Mouse (Mus musculus) kidney, embryonic 15.5 days (tissue): ENCODE data around the gene Mpc1. TPM values are rescaled to one million over a fixed set of nuclear protein-coding genes. Genes with fewer than 3 reads are reported as not detected.

ENCODE experiments used
- ATAC-seq: fragments of 200-750 bp; cut with Nextera tagmentation; replicated peaks from 2 replicates; pipeline ENCODE4 v1.8.0; 2017; ENCODE audit warnings: moderate TSS enrichment; ENCODE audit not compliant: low FRiP score
- H3K27ac ChIP-seq: fragments of 300-500 bp; sonication (generic); 2 replicates; pipeline ENCODE4 v1.5.1; 2015; ENCODE audit warnings: mild to moderate bottlenecking, inconsistent platforms
- H3K27me3 ChIP-seq: fragments of 300-500 bp; sonication (generic); 2 replicates; pipeline ENCODE4 v1.6.1; 2015; ENCODE audit warnings: inconsistent platforms
- H3K36me3 ChIP-seq: fragments of 300-500 bp; sonication (generic); 2 replicates; pipeline ENCODE4 v1.6.1; 2015; ENCODE audit warnings: inconsistent platforms
- H3K4me1 ChIP-seq: fragments of 300-500 bp; sonication (generic); 2 replicates; pipeline ENCODE4 v1.6.1; 2015; ENCODE audit warnings: inconsistent platforms
- H3K4me2 ChIP-seq: fragments of 300-500 bp; sonication (generic); 2 replicates; pipeline ENCODE4 v1.6.1; 2015; ENCODE audit warnings: moderate library complexity, mild to moderate bottlenecking, inconsistent platforms
- H3K4me3 ChIP-seq: fragments of 300-500 bp; sonication (generic); replicated peaks from 2 replicates; pipeline ENCODE4 v1.5.1; 2015; ENCODE audit warnings: mild to moderate bottlenecking, inconsistent platforms
- H3K9ac ChIP-seq: fragments of 300-500 bp; sonication (generic); 2 replicates; pipeline ENCODE4 v1.6.1; 2015; ENCODE audit warnings: mild to moderate bottlenecking, inconsistent platforms
- H3K9me3 ChIP-seq: fragments of 300-500 bp; sonication (generic); replicated peaks from 2 replicates; pipeline ENCODE4 v1.6.1; 2016; ENCODE audit warnings: inconsistent platforms
- WGBS: fragments of 180-500 bp; shearing (Covaris S2); methylation state at CpG from one replicate; pipeline ENCODE4 v1.1.7; 2015; ENCODE audit warnings: mixed read lengths; 5-methylcytosine and 5-hydroxymethylcytosine counted together
- polyA plus RNA-seq: library from polyadenylated mRNA; unstranded; fragments of >200 nt; fragmentation: Nextera tagmentation; extraction: Ambion mirVana; gene quantifications from 2 replicates; pipeline ENCODE4 v1.2.1, GENCODE M21; 2015

Mpc1 gene
- 165 and 179 TPM in 2 replicates for polyA plus RNA-seq

DNA sequence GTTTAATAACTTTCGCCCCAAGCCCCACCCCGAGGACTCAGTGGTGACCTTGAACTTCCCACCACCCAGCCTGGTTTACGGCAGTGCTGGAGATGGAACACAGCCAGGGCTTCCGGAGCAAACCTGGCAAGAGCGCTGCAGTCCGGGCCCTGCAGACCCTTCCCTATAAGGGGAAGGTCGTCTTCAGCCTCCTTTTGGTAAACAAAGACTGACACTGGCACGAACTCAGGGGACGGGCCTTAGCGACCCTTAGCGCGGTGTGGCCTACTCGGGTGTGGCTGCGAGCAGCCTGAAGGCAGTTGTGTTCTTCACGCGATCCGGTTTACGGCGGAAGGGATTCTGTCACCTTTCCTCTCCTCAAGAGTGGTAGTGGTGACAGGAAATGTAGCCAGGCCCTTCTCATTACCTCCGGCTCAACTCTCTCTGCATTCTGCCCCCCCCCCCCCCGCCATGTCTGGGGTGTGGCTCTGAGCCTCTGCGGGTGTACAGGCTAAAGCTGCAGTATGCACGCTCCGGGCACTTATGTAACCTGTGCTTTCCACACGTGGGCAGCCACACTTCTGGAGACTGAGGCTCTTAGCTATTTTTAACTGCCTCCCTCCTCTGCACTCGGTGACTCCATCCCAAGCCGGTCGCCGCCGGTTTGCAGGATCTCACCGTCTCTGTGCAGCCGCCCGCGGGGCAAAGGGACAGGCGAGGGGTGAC lies at the start of gene Mpc1:
Gene Mpc1 (plus strand): TSS at position 84 of the 705 bp plus-strand sequence.
- Histone ChIP-seq H3K27me3 (no peaks in the 10 kb centered on the region), H3K9ac (peak within 1 kb of the TSS; percentile 81), H3K9me3 (no peaks in the 10 kb centered on the region), H3K27ac (peak within 1 kb of the TSS; percentile 95), H3K4me3 (peak within 1 kb of the TSS; percentile 79), H3K4me2 (peak within 1 kb of the TSS; percentile 90), H3K4me1 (peaks cover 18% of the 10 kb centered on the region), H3K36me3 (no peaks in the 10 kb centered on the region)
- ATAC-seq = peak; percentile 77
- WGBS = under 1% methylated on average over 33 of the region's 35 CpGs

- 49% methylated on average over 15 of the region's 15 CpGs for WGBS
- H3K36me3 ChIP-seq = no peaks in the 10 kb centered on the region
- no peak overlapping the region for H3K9ac ChIP-seq
- no peak overlapping the region for H3K27ac ChIP-seq
- no peak overlapping the region for H3K4me2 ChIP-seq
- ATAC-seq = no peak
- H3K27me3 ChIP-seq = no peaks in the 10 kb centered on the region
- H3K4me3 ChIP-seq = no peak overlapping the region
- no peaks in the 10 kb centered on the region for H3K9me3 ChIP-seq
- H3K4me1 ChIP-seq = 0 out of 2 replicates have a peak, but pooled peaks cover 11% of the 10 kb centered on the region
Measured at GRCm38 (mm10) chr17:8233618-8234214, 49.0 kb upstream of the Mpc1 start.

GRCm38 (mm10) chr17:8234537-8234936 lies 48.2 kb upstream of the Mpc1 start:
- no peak for ATAC-seq
- H3K27ac ChIP-seq = no peak overlapping the region
- no peak overlapping the region for H3K4me3 ChIP-seq
- H3K27me3 ChIP-seq = no peaks in the 10 kb centered on the region
- no peaks in the 10 kb centered on the region for H3K9me3 ChIP-seq
- WGBS = 83% methylated on average over 4 of the region's 4 CpGs
- H3K9ac ChIP-seq = no peak overlapping the region
- no peak overlapping the region for H3K4me2 ChIP-seq
- H3K4me1 ChIP-seq = 0 out of 2 replicates have a peak, but pooled peaks cover 9% of the 10 kb centered on the region
- no peaks in the 10 kb centered on the region for H3K36me3 ChIP-seq

DNA sequence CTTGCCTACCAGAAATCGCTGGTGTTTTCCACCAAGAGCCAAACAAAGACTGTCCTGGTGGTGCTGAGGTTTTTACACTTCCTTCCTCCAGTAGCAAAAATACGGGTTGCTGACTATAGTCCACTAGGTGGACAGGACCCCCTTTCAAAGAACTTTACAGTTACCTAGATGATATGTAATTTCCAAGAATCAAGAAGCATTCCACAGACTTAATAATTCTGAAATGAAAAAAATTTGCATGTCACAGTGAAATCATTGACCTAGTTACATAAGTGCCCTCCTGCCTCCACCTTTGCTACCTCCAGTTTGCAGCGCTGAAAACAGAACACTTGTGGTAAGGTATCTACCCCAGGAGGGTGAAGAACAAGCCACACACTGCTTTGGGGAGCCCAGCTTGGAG lies 47.0 kb upstream of the Mpc1 start, which contains the start of gene Ccr6:
Gene Ccr6 (plus strand): TSS at position 301 of the 400 bp plus-strand sequence.
- H3K27me3 ChIP-seq = no peaks in the 10 kb centered on the region
- H3K4me2 ChIP-seq = no peak within 1 kb of the TSS
- ATAC-seq = no peak
- H3K4me1 ChIP-seq = 0 out of 2 replicates have a peak, but pooled peaks cover 9% of the 10 kb centered on the region
- no peaks in the 10 kb centered on the region for H3K9me3 ChIP-seq
- 74% methylated on average over 3 of the region's 3 CpGs for WGBS
- H3K27ac ChIP-seq = no peak within 1 kb of the TSS
- H3K9ac ChIP-seq = no peak within 1 kb of the TSS
- H3K4me3 ChIP-seq = no peak within 1 kb of the TSS
- no peaks in the 10 kb centered on the region for H3K36me3 ChIP-seq

DNA sequence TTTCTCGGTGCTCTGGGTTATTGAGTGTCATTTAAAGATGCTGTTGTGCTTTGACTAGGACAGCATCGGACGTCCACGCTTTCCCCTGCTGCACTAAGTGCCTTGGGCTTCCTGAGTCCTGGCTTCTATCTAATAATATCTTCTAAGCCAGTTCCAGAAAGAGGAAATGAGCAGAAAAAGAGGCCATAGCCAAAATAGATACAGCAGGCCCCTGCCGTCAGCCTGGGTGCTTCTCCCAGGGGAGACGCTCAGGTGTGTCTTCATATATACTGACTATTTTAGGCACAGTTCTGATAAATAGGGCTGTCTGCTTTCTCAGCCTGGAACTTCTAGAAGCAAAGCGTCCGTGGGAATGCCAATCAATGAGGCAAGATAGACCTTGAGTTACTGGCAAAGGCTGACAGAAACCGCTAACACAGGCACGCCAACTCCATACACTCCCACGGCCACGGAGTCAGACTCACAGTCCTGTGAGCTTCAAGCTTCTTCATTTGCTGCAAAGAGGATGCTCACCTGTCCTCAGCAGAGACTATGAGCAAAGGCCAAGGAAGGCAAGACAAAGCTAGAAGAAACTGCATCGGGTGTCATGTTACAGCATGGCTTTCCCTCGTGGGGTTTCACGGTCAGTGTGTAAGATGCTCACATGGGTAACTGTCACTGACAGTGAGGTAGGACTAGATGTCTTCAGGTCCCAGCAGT lies 44.5 kb upstream of the Mpc1 start:
- Histone ChIP-seq H3K27me3 (no peaks in the 10 kb centered on the region), H3K27ac (no peak overlapping the region), H3K9me3 (no peaks in the 10 kb centered on the region), H3K4me1 (0 out of 2 replicates have a peak, but pooled peaks cover 9% of the 10 kb centered on the region), H3K4me3 (no peak overlapping the region), H3K36me3 (no peaks in the 10 kb centered on the region), H3K9ac (no peak overlapping the region), H3K4me2 (no peak overlapping the region)
- no peak for ATAC-seq
- 67% methylated on average over 15 of the region's 15 CpGs for WGBS

GRCm38 (mm10) chr17:8239561-8239960 lies 43.1 kb upstream of the Mpc1 start:
- H3K9me3 ChIP-seq = no peaks in the 10 kb centered on the region
- WGBS = 80% methylated on average over 3 of the region's 3 CpGs
- no peaks in the 10 kb centered on the region for H3K4me1 ChIP-seq
- no peak overlapping the region for H3K4me2 ChIP-seq
- H3K36me3 ChIP-seq = no peaks in the 10 kb centered on the region
- no peak overlapping the region for H3K9ac ChIP-seq
- H3K4me3 ChIP-seq = no peak overlapping the region
- H3K27ac ChIP-seq = no peak overlapping the region
- H3K27me3 ChIP-seq = no peaks in the 10 kb centered on the region
- no peak for ATAC-seq

DNA sequence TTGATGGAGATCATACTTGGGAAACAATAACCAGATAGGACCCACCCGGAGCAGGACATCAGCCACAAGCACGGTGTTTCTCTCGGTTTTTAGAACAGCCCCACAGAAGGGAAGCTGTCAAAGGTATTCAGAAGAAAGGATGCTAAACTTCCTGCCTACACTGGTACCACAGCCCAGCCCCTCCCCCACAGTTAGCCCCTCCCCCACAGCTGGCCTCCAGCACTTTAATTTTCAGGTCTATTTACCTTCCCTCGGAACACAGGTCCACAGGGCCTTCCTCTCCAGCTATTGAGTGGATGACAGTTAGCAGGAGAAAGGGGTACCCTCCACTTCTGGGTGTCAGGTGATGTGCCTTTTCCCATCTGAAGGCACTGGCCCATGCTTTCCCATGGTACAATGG lies 42.2 kb upstream of the Mpc1 start:
- Histone ChIP-seq H3K9me3 (no peaks in the 10 kb centered on the region), H3K9ac (no peak overlapping the region), H3K4me2 (no peak overlapping the region), H3K4me3 (no peak overlapping the region), H3K27me3 (no peaks in the 10 kb centered on the region), H3K4me1 (no peaks in the 10 kb centered on the region), H3K27ac (no peak overlapping the region), H3K36me3 (no peaks in the 10 kb centered on the region)
- no peak for ATAC-seq
- WGBS = 64% methylated on average over 4 of the region's 4 CpGs

- WGBS = 56% methylated on average over 12 of the region's 12 CpGs
- H3K4me3 ChIP-seq = no peak overlapping the region
- H3K4me1 ChIP-seq = no peaks in the 10 kb centered on the region
- H3K27ac ChIP-seq = no peak overlapping the region
- H3K9me3 ChIP-seq = no peaks in the 10 kb centered on the region
- no peak overlapping the region for H3K9ac ChIP-seq
- ATAC-seq = no peak
- no peaks in the 10 kb centered on the region for H3K36me3 ChIP-seq
- no peaks in the 10 kb centered on the region for H3K27me3 ChIP-seq
- no peak overlapping the region for H3K4me2 ChIP-seq
Measured at GRCm38 (mm10) chr17:8241645-8242044, 41.1 kb upstream of the Mpc1 start.

DNA sequence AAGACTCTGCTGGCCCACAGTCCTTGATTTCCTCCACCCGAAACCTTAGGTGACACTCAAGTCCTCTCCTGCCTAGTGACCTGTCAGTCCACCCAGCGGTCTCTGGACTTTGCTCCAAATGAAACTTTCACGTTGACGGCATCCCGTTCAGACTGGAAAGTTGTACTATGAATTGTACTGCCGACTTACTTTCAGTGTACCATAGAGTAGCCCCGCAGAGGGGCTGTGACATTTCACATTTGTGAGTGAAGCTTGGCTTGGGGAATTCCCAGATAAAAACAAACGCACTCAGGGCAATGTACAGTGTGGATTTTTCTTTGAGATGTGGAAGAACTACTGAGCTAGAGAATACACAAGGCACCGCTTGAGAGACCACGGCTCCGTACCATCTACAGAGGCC lies 40.5 kb upstream of the Mpc1 start:
- H3K4me2 ChIP-seq = no peak overlapping the region
- H3K36me3 ChIP-seq = no peaks in the 10 kb centered on the region
- no peak overlapping the region for H3K9ac ChIP-seq
- H3K27me3 ChIP-seq = no peaks in the 10 kb centered on the region
- no peaks in the 10 kb centered on the region for H3K4me1 ChIP-seq
- no peaks in the 10 kb centered on the region for H3K9me3 ChIP-seq
- no peak overlapping the region for H3K4me3 ChIP-seq
- no peak overlapping the region for H3K27ac ChIP-seq
- WGBS = 89% methylated on average over 11 of the region's 11 CpGs
- no peak for ATAC-seq

DNA sequence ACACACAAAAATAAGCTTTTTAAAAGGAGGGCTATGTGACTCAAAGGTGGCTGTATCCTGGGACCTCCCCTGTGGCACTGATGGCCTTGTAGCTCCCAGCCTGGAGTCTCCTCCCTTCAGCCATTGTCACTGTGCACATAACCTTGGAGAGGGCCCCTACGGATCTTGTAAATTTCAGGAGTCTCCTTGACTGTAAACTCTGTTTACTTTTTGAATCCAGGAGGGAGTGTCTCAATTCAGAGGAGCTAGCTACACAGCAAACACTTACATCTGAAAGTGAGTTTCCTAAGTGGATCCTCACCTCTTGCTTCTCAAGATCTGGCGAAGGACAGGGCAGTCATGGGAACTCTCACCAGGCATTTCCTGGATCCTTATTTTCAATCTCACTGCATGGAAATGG lies 38.6 kb upstream of the Mpc1 start:
- no peaks in the 10 kb centered on the region for H3K4me1 ChIP-seq
- no peak for ATAC-seq

DNA sequence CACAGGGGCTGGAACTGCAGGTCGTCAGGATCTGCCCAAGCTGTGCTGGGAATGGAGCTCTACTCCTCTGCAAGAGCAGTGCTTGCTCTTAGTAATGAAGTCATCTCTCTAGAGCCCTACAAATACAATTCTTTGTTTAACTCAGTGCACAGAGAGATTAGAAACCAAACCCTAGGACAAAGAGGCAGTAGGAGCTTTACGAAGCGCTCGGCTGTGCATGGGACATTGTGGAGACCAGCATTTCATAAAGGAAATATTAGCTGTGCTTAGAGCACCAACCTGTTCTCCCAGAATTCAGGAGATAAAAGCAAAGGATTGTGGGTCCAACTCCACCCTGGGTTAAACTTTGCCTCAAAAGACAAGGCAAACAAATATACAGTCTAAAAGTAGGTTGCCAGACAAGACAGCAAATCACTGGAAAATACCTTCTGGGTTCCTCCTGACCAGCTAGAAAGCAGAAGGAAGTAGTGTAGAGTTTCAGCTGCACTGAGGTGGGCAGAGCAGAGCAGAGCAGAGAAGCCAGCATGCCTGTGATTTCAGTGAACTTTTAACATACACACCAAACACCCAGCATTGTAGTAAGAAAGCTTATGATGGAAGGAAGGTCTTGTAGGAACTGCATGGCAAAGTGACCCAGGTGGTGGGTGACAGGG lies 36.5 kb upstream of the Mpc1 start:
- H3K27ac ChIP-seq = no peak overlapping the region

More for the DNA sequence above, 38.6 kb upstream of the Mpc1 start:
- no peak overlapping the region for H3K4me2 ChIP-seq
- no peaks in the 10 kb centered on the region for H3K27me3 ChIP-seq
- H3K9me3 ChIP-seq = no peaks in the 10 kb centered on the region
- no peak overlapping the region for H3K9ac ChIP-seq
- no peak overlapping the region for H3K27ac ChIP-seq
- 63% methylated on average over 2 of the region's 2 CpGs for WGBS
- H3K4me3 ChIP-seq = no peak overlapping the region
- no peaks in the 10 kb centered on the region for H3K36me3 ChIP-seq

DNA sequence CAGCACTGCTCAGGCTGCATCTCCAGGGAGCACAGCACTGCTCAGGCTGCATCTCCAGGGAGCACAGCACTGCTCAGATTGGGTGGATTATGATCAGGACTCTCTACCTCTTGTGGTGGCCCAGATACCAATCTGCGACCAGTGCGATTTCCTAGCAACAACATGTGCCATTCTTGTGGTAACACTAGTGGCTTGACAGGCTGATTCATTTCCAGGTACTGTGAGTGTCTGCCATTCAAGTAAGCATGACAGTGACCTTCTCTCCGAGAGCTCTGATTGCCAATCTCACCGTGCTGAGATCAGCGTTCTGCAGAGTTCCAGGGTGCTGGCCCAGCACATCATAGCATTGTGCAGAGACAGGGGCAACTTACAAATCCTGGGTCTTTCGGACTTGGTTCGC lies 31.0 kb upstream of the Mpc1 start:
- ATAC-seq = no peak
- Histone ChIP-seq H3K4me2 (no peak overlapping the region), H3K36me3 (no peaks in the 10 kb centered on the region), H3K9me3 (no peaks in the 10 kb centered on the region), H3K27me3 (no peaks in the 10 kb centered on the region), H3K4me1 (no peaks in the 10 kb centered on the region), H3K4me3 (no peak overlapping the region), H3K9ac (no peak overlapping the region), H3K27ac (no peak overlapping the region)
- 92% methylated on average over 7 of the region's 7 CpGs for WGBS

More for the DNA sequence above, 36.5 kb upstream of the Mpc1 start:
- ATAC-seq = no peak
- Histone ChIP-seq H3K4me2 (no peak overlapping the region), H3K27me3 (no peaks in the 10 kb centered on the region), H3K4me3 (no peak overlapping the region), H3K9ac (no peak overlapping the region), H3K36me3 (no peaks in the 10 kb centered on the region), H3K9me3 (no peaks in the 10 kb centered on the region), H3K4me1 (no peaks in the 10 kb centered on the region)
- WGBS = 78% methylated on average over 4 of the region's 4 CpGs
